Mouse (Mus musculus) CH12.LX (cell line): ENCODE data around the gene Dgcr2. TPM values are rescaled to one million over a fixed set of nuclear protein-coding genes. Genes with fewer than 3 reads are reported as not detected.

Experiments used
- DNase-seq: peaks from one replicate; pipeline ENCODE4 v3.0.0-alpha.2; 2013; ENCODE audit errors: extremely low read depth
- H3K27ac ChIP-seq: 2 replicates; pipeline ENCODE4 v1.5.1; 2012; ENCODE audit warnings: low read depth, mild to moderate bottlenecking, control low read depth, moderate library complexity; ENCODE audit not compliant: insufficient read depth
- H3K27me3 ChIP-seq: replicated peaks from 2 replicates; pipeline ENCODE3; 2012; ENCODE audit warnings: inconsistent platforms
- H3K36me3 ChIP-seq, 2 experiments: replicated peaks in 1 of 2; 2 replicates each; pipeline versions ENCODE3 to v1.6.1; 2012; ENCODE audit warnings: inconsistent platforms in 1 of 2, low read length in 1 of 2, mild to moderate bottlenecking in 1 of 2, mixed read lengths in 1 of 2, moderate library complexity in 1 of 2; ENCODE audit not compliant: control insufficient read depth in 1 of 2, insufficient read depth in 1 of 2
- H3K4me1 ChIP-seq, 2 experiments: 2 replicates each; pipeline ENCODE4 v1.6.1; 2012; ENCODE audit warnings: inconsistent platforms in 1 of 2, moderate library complexity in 1 of 2; ENCODE audit not compliant: insufficient read depth in 2 of 2, control insufficient read depth in 1 of 2
- H3K4me2 ChIP-seq: 2 replicates; pipeline ENCODE4 v1.6.1; 2012; ENCODE audit warnings: low read depth, mild to moderate bottlenecking, control low read depth; ENCODE audit not compliant: poor library complexity, insufficient read depth, severe bottlenecking
- H3K4me3 ChIP-seq, 3 experiments: fragments of 150-350 bp in 1 of 3; sonication (generic) in 1 of 3; replicated peaks in 1 of 3; 2 replicates each; pipeline versions ENCODE3 to v1.5.1; 2011 to 2012; ENCODE audit warnings: low read depth in 2 of 3, low read length in 2 of 3, mild to moderate bottlenecking in 2 of 3, moderate library complexity in 2 of 3, control low read depth in 1 of 3, improper control_type of control experiment in 1 of 3, inconsistent platforms in 1 of 3, mixed read lengths in 1 of 3; ENCODE audit not compliant: poor library complexity in 1 of 3
- H3K79me2 ChIP-seq: replicated peaks from 2 replicates; pipeline ENCODE4 v1.6.1; 2012; ENCODE audit warnings: mild to moderate bottlenecking, moderate library complexity; ENCODE audit not compliant: control insufficient read depth, poor library complexity, insufficient read depth, severe bottlenecking; ENCODE audit errors: extremely low read depth
- H3K9ac ChIP-seq: 2 replicates; pipeline ENCODE4 v1.6.1; 2012; ENCODE audit warnings: low read depth, mild to moderate bottlenecking, control low read depth, moderate library complexity; ENCODE audit not compliant: insufficient read depth
- H3K9me3 ChIP-seq: replicated peaks from 2 replicates; pipeline ENCODE3; 2012; ENCODE audit warnings: low read length, inconsistent platforms, mixed read lengths
- BHLHE40 ChIP-seq: IDR thresholded peaks from 2 replicates; pipeline ENCODE4 v1.6.1; 2011; ENCODE audit warnings: mild to moderate bottlenecking, low read depth, low read length, improper control_type of control experiment
- CHD1 ChIP-seq: IDR thresholded peaks from 2 replicates; pipeline ENCODE4 v1.6.1; 2012; ENCODE audit warnings: low read depth, low read length, improper control_type of control experiment, inconsistent platforms
- CHD2 ChIP-seq: IDR thresholded peaks from 2 replicates; pipeline ENCODE4 v1.6.1; 2011; ENCODE audit warnings: low read length, improper control_type of control experiment
- CTCF ChIP-seq, 2 experiments: IDR thresholded peaks in 1 of 2; conservative IDR thresholded peaks in 1 of 2; 2 replicates each; pipeline ENCODE4 v1.5.1; 2011 to 2012; ENCODE audit warnings: low read depth in 2 of 2, low read length in 2 of 2, improper control_type of control experiment in 1 of 2, inconsistent platforms in 1 of 2, mild to moderate bottlenecking in 1 of 2, moderate library complexity in 1 of 2
- E2F4 ChIP-seq: IDR thresholded peaks from 2 replicates; pipeline ENCODE4 v1.6.1; 2011; ENCODE audit warnings: low read depth, low read length, improper control_type of control experiment; ENCODE audit not compliant: insufficient replicate concordance
- ELF1 ChIP-seq: IDR thresholded peaks from 2 replicates; pipeline ENCODE4 v1.6.1; 2014; ENCODE audit warnings: low read depth, mild to moderate bottlenecking, inconsistent platforms, low read length, improper control_type of control experiment
- EP300 ChIP-seq: IDR thresholded peaks from 2 replicates; pipeline ENCODE4 v1.6.1; 2011; ENCODE audit warnings: low read length, improper control_type of control experiment
- ETS1 ChIP-seq: conservative IDR thresholded peaks from 2 replicates; pipeline ENCODE4 v1.6.1; 2012; ENCODE audit warnings: low read depth, mild to moderate bottlenecking, inconsistent platforms, low read length, improper control_type of control experiment, moderate library complexity
- GABPA ChIP-seq: IDR thresholded peaks from 2 replicates; pipeline ENCODE4 v1.6.1; 2012; ENCODE audit warnings: low read depth, low read length, improper control_type of control experiment, inconsistent platforms; ENCODE audit not compliant: insufficient replicate concordance
- HCFC1 ChIP-seq: IDR thresholded peaks from 2 replicates; pipeline ENCODE4 v1.6.1; 2012; ENCODE audit warnings: low read depth, mild to moderate bottlenecking, inconsistent platforms, low read length, improper control_type of control experiment
- IRF4 ChIP-seq: IDR thresholded peaks from 2 replicates; pipeline ENCODE4 v1.6.1; 2014; ENCODE audit warnings: low read depth, mild to moderate bottlenecking, inconsistent platforms, low read length, improper control_type of control experiment
- JUN ChIP-seq: IDR thresholded peaks from 2 replicates; pipeline ENCODE4 v1.6.1; 2011; ENCODE audit warnings: low read depth, mild to moderate bottlenecking, low read length, improper control_type of control experiment, moderate library complexity; ENCODE audit not compliant: insufficient read depth
- JUND ChIP-seq: conservative IDR thresholded peaks from 2 replicates; pipeline ENCODE4 v1.6.1; 2011; ENCODE audit warnings: low read depth, low read length, improper control_type of control experiment
- KAT2A ChIP-seq: IDR thresholded peaks from 2 replicates; pipeline ENCODE4 v1.6.1; 2012; ENCODE audit warnings: low read length, improper control_type of control experiment, inconsistent platforms; ENCODE audit not compliant: insufficient replicate concordance
- MAFK ChIP-seq: IDR thresholded peaks from 2 replicates; pipeline ENCODE4 v1.6.1; 2011; ENCODE audit warnings: low read length, improper control_type of control experiment; ENCODE audit not compliant: insufficient replicate concordance
- MAX ChIP-seq: IDR thresholded peaks from 2 replicates; pipeline ENCODE4 v1.6.1; 2011; ENCODE audit warnings: low read length, improper control_type of control experiment
- MAZ ChIP-seq: IDR thresholded peaks from 2 replicates; pipeline ENCODE4 v1.6.1; 2012; ENCODE audit warnings: low read depth, mild to moderate bottlenecking, inconsistent platforms, low read length, improper control_type of control experiment, moderate library complexity
- MEF2A ChIP-seq: IDR thresholded peaks from 2 replicates; pipeline ENCODE4 v1.6.1; 2014; ENCODE audit warnings: low read depth, mild to moderate bottlenecking, inconsistent platforms, low read length, improper control_type of control experiment, borderline replicate concordance
- MXI1 ChIP-seq: IDR thresholded peaks from 2 replicates; pipeline ENCODE4 v1.6.1; 2011; ENCODE audit warnings: mild to moderate bottlenecking, low read depth, low read length, improper control_type of control experiment
- MYC ChIP-seq: IDR thresholded peaks from 2 replicates; pipeline ENCODE4 v1.6.1; 2011; ENCODE audit warnings: low read depth, mild to moderate bottlenecking, improper control_type of control experiment, low read length
- NELFE ChIP-seq: IDR thresholded peaks from 2 replicates; pipeline ENCODE4 v1.6.1; 2011; ENCODE audit warnings: low read depth, low read length, improper control_type of control experiment
- NRF1 ChIP-seq: IDR thresholded peaks from 2 replicates; pipeline ENCODE4 v1.6.1; 2014; ENCODE audit warnings: low read depth, mild to moderate bottlenecking, inconsistent platforms, low read length, improper control_type of control experiment, moderate library complexity
- PAX5 ChIP-seq: IDR thresholded peaks from 2 replicates; pipeline ENCODE4 v1.6.1; 2012; ENCODE audit warnings: low read length, inconsistent platforms, mixed read lengths
- POLR2A ChIP-seq: IDR thresholded peaks from 2 replicates; pipeline ENCODE4 v1.6.1; 2011; ENCODE audit warnings: low read depth, mild to moderate bottlenecking, improper control_type of control experiment, low read length
- POLR2AphosphoS2 ChIP-seq: IDR thresholded peaks from 2 replicates; pipeline ENCODE4 v1.6.1; 2011; ENCODE audit warnings: low read depth, low read length, improper control_type of control experiment
- RAD21 ChIP-seq: IDR thresholded peaks from 2 replicates; pipeline ENCODE4 v1.6.1; 2011; ENCODE audit warnings: low read depth, mild to moderate bottlenecking, low read length, improper control_type of control experiment, moderate library complexity
- RCOR1 ChIP-seq: conservative IDR thresholded peaks from 2 replicates; pipeline ENCODE4 v1.6.1; 2012; ENCODE audit warnings: low read depth, mild to moderate bottlenecking, inconsistent platforms, low read length, improper control_type of control experiment
- SIN3A ChIP-seq: IDR thresholded peaks from 2 replicates; pipeline ENCODE4 v1.6.1; 2012; ENCODE audit warnings: low read length, improper control_type of control experiment, inconsistent platforms
- SMC3 ChIP-seq: IDR thresholded peaks from 2 replicates; pipeline ENCODE4 v1.6.1; 2011; ENCODE audit warnings: low read depth, low read length, improper control_type of control experiment
- TBP ChIP-seq: conservative IDR thresholded peaks from 2 replicates; pipeline ENCODE4 v1.6.1; 2011; ENCODE audit warnings: low read depth, low read length, improper control_type of control experiment
- TCF12 ChIP-seq: IDR thresholded peaks from 2 replicates; pipeline ENCODE4 v1.6.1; 2014; ENCODE audit warnings: low read depth, mild to moderate bottlenecking, inconsistent platforms, low read length, improper control_type of control experiment
- UBTF ChIP-seq: IDR thresholded peaks from 2 replicates; pipeline ENCODE4 v1.6.1; 2012; ENCODE audit warnings: low read depth, mild to moderate bottlenecking, inconsistent platforms, low read length, improper control_type of control experiment, moderate library complexity
- USF1 ChIP-seq: IDR thresholded peaks from 2 replicates; pipeline ENCODE4 v1.6.1; 2014; ENCODE audit warnings: low read depth, mild to moderate bottlenecking, inconsistent platforms, low read length, improper control_type of control experiment
- USF2 ChIP-seq: conservative IDR thresholded peaks from 2 replicates; pipeline ENCODE4 v1.6.1; 2011; ENCODE audit warnings: low read depth, low read length, improper control_type of control experiment
- ZC3H11A ChIP-seq: IDR thresholded peaks from 2 replicates; pipeline ENCODE4 v1.6.1; 2012; ENCODE audit warnings: low read depth, mild to moderate bottlenecking, inconsistent platforms, low read length, improper control_type of control experiment
- ZKSCAN1 ChIP-seq: IDR thresholded peaks from 2 replicates; pipeline ENCODE4 v1.6.1; 2012; ENCODE audit warnings: low read depth, inconsistent platforms, low read length, improper control_type of control experiment, borderline replicate concordance
- ZMIZ1 ChIP-seq: IDR thresholded peaks from 2 replicates; pipeline ENCODE4 v1.6.1; 2012; ENCODE audit warnings: low read depth, mild to moderate bottlenecking, inconsistent platforms, low read length, improper control_type of control experiment
- ZNF384 ChIP-seq: IDR thresholded peaks from 2 replicates; pipeline ENCODE4 v1.6.1; 2012; ENCODE audit warnings: low read depth, low read length, improper control_type of control experiment, inconsistent platforms
- dilution Hi-C: fragments of 300-500 bp; cut with MboI; formaldehyde crosslinking; loops from 2 replicates; pipeline ENCODE4 v1.14.3; 2020; ENCODE audit warnings: low sequenced_read_pairs; ENCODE audit not compliant: extremely low pct_unique_long_range_greater_than_20kb, extremely low pct_ligation_motif_present
- in situ Hi-C: fragments of 300-500 bp; cut with MboI; formaldehyde crosslinking; loops from 3 replicates; pipeline ENCODE4 v1.14.3; 2019; ENCODE audit warnings: low sequenced_read_pairs, low pct_ligation_motif_present, low pct_unique_long_range_greater_than_20kb, mixed read lengths
- polyA plus RNA-seq: library from polyadenylated mRNA; unstranded; fragments of >175 nt; gene quantifications from 2 replicates; pipeline ENCODE4 v1.2.1, GENCODE M21; 2012; ENCODE audit warnings: low read depth; ENCODE audit not compliant: insufficient read length
- total RNA-seq, 2 experiments: library from RNA; depleted of rRNA; stranded (reverse); fragments of 300-350 nt in 1 of 2; fragments of >200 nt in 1 of 2; gene quantifications; 2 replicates each; pipeline ENCODE4 v1.2.3; 2012 to 2014

Gene Dgcr2
- total and polyA plus RNA-seq, 3 experiments: 41.5 to 54.8 (median 48.0) TPM

- Histone ChIP-seq H3K27me3 (no peaks in the 10 kb centered on the region), H3K4me1 (peaks cover 7 to 37% of the 10 kb centered on the region in 2 experiments), H3K4me2 (peak within 1 kb of the TSS; percentile 53), H3K4me3 (peak within 1 kb of the TSS; percentile 73 to 83 (median 83))
- DNase-seq: peak; percentile 86
- dilution Hi-C loops: no loop called here
- TF ChIP-seq CTCF (conservative IDR thresholded peaks at IDR 0.05 in 1 of 2, IDR thresholded peaks at IDR 0.05 in 1 of 2; ENCODE audit: low read depth in 2 of 2, low read length in 2 of 2) (no peak), SIN3A (peak; percentile 65; the same call in 1 of the 2 replicates), BHLHE40 (peak; percentile 85), RAD21 (no peak), ZKSCAN1 (no peak), SMC3 (no peak), MAX (peak; percentile 94), MEF2A (peak; percentile 50; the same call in 1 of the 2 replicates), HCFC1 (peak; percentile 4; the same call in 1 of the 2 replicates), TBP (0 out of 2 replicates have a peak, but pooled peaks have one; percentile 47), MAZ (no peak), NRF1 (peak; percentile 54; the same call in 1 of the 2 replicates), POLR2A (peak; percentile 84), MAFK (no peak), ZMIZ1 (peak; percentile 88; the same call in 1 of the 2 replicates), ELF1 (no peak), TCF12 (peak; percentile 74), USF2 (no peak; the same call in 1 of the 2 replicates), UBTF (no peak), ETS1 (no peak), GABPA (no peak), E2F4 (no peak), CHD1 (no peak), EP300 (0 out of 2 replicates have a peak, but pooled peaks have one; percentile 4), ZNF384 (no peak), RCOR1 (no peak), MXI1 (peak; percentile 95), USF1 (peak; percentile 22; the same call in 1 of the 2 replicates), ZC3H11A (no peak), JUND (no peak), IRF4 (no peak; the same call in 1 of the 2 replicates), MYC (peak; percentile 92; the same call in 1 of the 2 replicates), NELFE (peak; percentile 83), KAT2A (no peak), PAX5 (no peak), CHD2 (0 out of 2 replicates have a peak, but pooled peaks have one; percentile 19), JUN (no peak), POLR2AphosphoS2 (peak; percentile 62)
- TF ChIP-seq, all 38 proteins: peak for 17
- in situ Hi-C loops: no loop called here
- Histone ChIP-seq H3K9me3 (no peaks in the 10 kb centered on the region), H3K27ac (peak within 1 kb of the TSS; percentile 43), H3K9ac (peak within 1 kb of the TSS; percentile 83), H3K79me2 (no peaks in the 10 kb centered on the region), H3K36me3 (peaks cover 19 to 39% of the 10 kb centered on the region in 2 experiments)
Observed at GRCm38 (mm10) chr16:17928087-17928580, 29.8 kb upstream of the Dgcr2 start, which contains the start of gene Slc25a1. Gene Slc25a1, minus strand, starts transcription at chr16:17928219.
